Mouse (Mus musculus) CH12.LX (cell line): ENCODE results near the gene Ppp6r1. TPM values are rescaled to one million over a fixed set of nuclear protein-coding genes. Genes with fewer than 3 reads are reported as not detected.

Experiments
- DNase-seq: peaks from one replicate; pipeline ENCODE4 v3.0.0-alpha.2; 2013; ENCODE audit errors: extremely low read depth
- H3K27ac ChIP-seq: 2 replicates; pipeline ENCODE4 v1.5.1; 2012; ENCODE audit warnings: low read depth, mild to moderate bottlenecking, control low read depth, moderate library complexity; ENCODE audit not compliant: insufficient read depth
- H3K27me3 ChIP-seq: replicated peaks from 2 replicates; pipeline ENCODE3; 2012; ENCODE audit warnings: inconsistent platforms
- H3K36me3 ChIP-seq, 2 experiments: replicated peaks in 1 of 2; 2 replicates each; pipeline versions ENCODE3 to v1.6.1; 2012; ENCODE audit warnings: inconsistent platforms in 1 of 2, low read length in 1 of 2, mild to moderate bottlenecking in 1 of 2, mixed read lengths in 1 of 2, moderate library complexity in 1 of 2; ENCODE audit not compliant: control insufficient read depth in 1 of 2, insufficient read depth in 1 of 2
- H3K4me1 ChIP-seq, 2 experiments: 2 replicates each; pipeline ENCODE4 v1.6.1; 2012; ENCODE audit warnings: inconsistent platforms in 1 of 2, moderate library complexity in 1 of 2; ENCODE audit not compliant: insufficient read depth in 2 of 2, control insufficient read depth in 1 of 2
- H3K4me2 ChIP-seq: 2 replicates; pipeline ENCODE4 v1.6.1; 2012; ENCODE audit warnings: low read depth, mild to moderate bottlenecking, control low read depth; ENCODE audit not compliant: poor library complexity, insufficient read depth, severe bottlenecking
- H3K4me3 ChIP-seq, 3 experiments: fragments of 150-350 bp in 1 of 3; sonication (generic) in 1 of 3; replicated peaks in 1 of 3; 2 replicates each; pipeline versions ENCODE3 to v1.5.1; 2011 to 2012; ENCODE audit warnings: low read depth in 2 of 3, low read length in 2 of 3, mild to moderate bottlenecking in 2 of 3, moderate library complexity in 2 of 3, control low read depth in 1 of 3, improper control_type of control experiment in 1 of 3, inconsistent platforms in 1 of 3, mixed read lengths in 1 of 3; ENCODE audit not compliant: poor library complexity in 1 of 3
- H3K79me2 ChIP-seq: replicated peaks from 2 replicates; pipeline ENCODE4 v1.6.1; 2012; ENCODE audit warnings: mild to moderate bottlenecking, moderate library complexity; ENCODE audit not compliant: control insufficient read depth, poor library complexity, insufficient read depth, severe bottlenecking; ENCODE audit errors: extremely low read depth
- H3K9ac ChIP-seq: 2 replicates; pipeline ENCODE4 v1.6.1; 2012; ENCODE audit warnings: low read depth, mild to moderate bottlenecking, control low read depth, moderate library complexity; ENCODE audit not compliant: insufficient read depth
- H3K9me3 ChIP-seq: replicated peaks from 2 replicates; pipeline ENCODE3; 2012; ENCODE audit warnings: low read length, inconsistent platforms, mixed read lengths
- CHD1 ChIP-seq: IDR thresholded peaks from 2 replicates; pipeline ENCODE4 v1.6.1; 2012; ENCODE audit warnings: low read depth, low read length, improper control_type of control experiment, inconsistent platforms
- E2F4 ChIP-seq: IDR thresholded peaks from 2 replicates; pipeline ENCODE4 v1.6.1; 2011; ENCODE audit warnings: low read depth, low read length, improper control_type of control experiment; ENCODE audit not compliant: insufficient replicate concordance
- ELF1 ChIP-seq: IDR thresholded peaks from 2 replicates; pipeline ENCODE4 v1.6.1; 2014; ENCODE audit warnings: low read depth, mild to moderate bottlenecking, inconsistent platforms, low read length, improper control_type of control experiment
- EP300 ChIP-seq: IDR thresholded peaks from 2 replicates; pipeline ENCODE4 v1.6.1; 2011; ENCODE audit warnings: low read length, improper control_type of control experiment
- GABPA ChIP-seq: IDR thresholded peaks from 2 replicates; pipeline ENCODE4 v1.6.1; 2012; ENCODE audit warnings: low read depth, low read length, improper control_type of control experiment, inconsistent platforms; ENCODE audit not compliant: insufficient replicate concordance
- HCFC1 ChIP-seq: IDR thresholded peaks from 2 replicates; pipeline ENCODE4 v1.6.1; 2012; ENCODE audit warnings: low read depth, mild to moderate bottlenecking, inconsistent platforms, low read length, improper control_type of control experiment
- MAX ChIP-seq: IDR thresholded peaks from 2 replicates; pipeline ENCODE4 v1.6.1; 2011; ENCODE audit warnings: low read length, improper control_type of control experiment
- MAZ ChIP-seq: IDR thresholded peaks from 2 replicates; pipeline ENCODE4 v1.6.1; 2012; ENCODE audit warnings: low read depth, mild to moderate bottlenecking, inconsistent platforms, low read length, improper control_type of control experiment, moderate library complexity
- MEF2A ChIP-seq: IDR thresholded peaks from 2 replicates; pipeline ENCODE4 v1.6.1; 2014; ENCODE audit warnings: low read depth, mild to moderate bottlenecking, inconsistent platforms, low read length, improper control_type of control experiment, borderline replicate concordance
- MXI1 ChIP-seq: IDR thresholded peaks from 2 replicates; pipeline ENCODE4 v1.6.1; 2011; ENCODE audit warnings: mild to moderate bottlenecking, low read depth, low read length, improper control_type of control experiment
- NELFE ChIP-seq: IDR thresholded peaks from 2 replicates; pipeline ENCODE4 v1.6.1; 2011; ENCODE audit warnings: low read depth, low read length, improper control_type of control experiment
- NRF1 ChIP-seq: IDR thresholded peaks from 2 replicates; pipeline ENCODE4 v1.6.1; 2014; ENCODE audit warnings: low read depth, mild to moderate bottlenecking, inconsistent platforms, low read length, improper control_type of control experiment, moderate library complexity
- PAX5 ChIP-seq: IDR thresholded peaks from 2 replicates; pipeline ENCODE4 v1.6.1; 2012; ENCODE audit warnings: low read length, inconsistent platforms, mixed read lengths
- RCOR1 ChIP-seq: conservative IDR thresholded peaks from 2 replicates; pipeline ENCODE4 v1.6.1; 2012; ENCODE audit warnings: low read depth, mild to moderate bottlenecking, inconsistent platforms, low read length, improper control_type of control experiment
- TBP ChIP-seq: conservative IDR thresholded peaks from 2 replicates; pipeline ENCODE4 v1.6.1; 2011; ENCODE audit warnings: low read depth, low read length, improper control_type of control experiment
- TCF12 ChIP-seq: IDR thresholded peaks from 2 replicates; pipeline ENCODE4 v1.6.1; 2014; ENCODE audit warnings: low read depth, mild to moderate bottlenecking, inconsistent platforms, low read length, improper control_type of control experiment
- ZKSCAN1 ChIP-seq: IDR thresholded peaks from 2 replicates; pipeline ENCODE4 v1.6.1; 2012; ENCODE audit warnings: low read depth, inconsistent platforms, low read length, improper control_type of control experiment, borderline replicate concordance
- ZMIZ1 ChIP-seq: IDR thresholded peaks from 2 replicates; pipeline ENCODE4 v1.6.1; 2012; ENCODE audit warnings: low read depth, mild to moderate bottlenecking, inconsistent platforms, low read length, improper control_type of control experiment
- ZNF384 ChIP-seq: IDR thresholded peaks from 2 replicates; pipeline ENCODE4 v1.6.1; 2012; ENCODE audit warnings: low read depth, low read length, improper control_type of control experiment, inconsistent platforms
- dilution Hi-C: fragments of 300-500 bp; cut with MboI; formaldehyde crosslinking; loops from 2 replicates; pipeline ENCODE4 v1.14.3; 2020; ENCODE audit warnings: low sequenced_read_pairs; ENCODE audit not compliant: extremely low pct_unique_long_range_greater_than_20kb, extremely low pct_ligation_motif_present
- in situ Hi-C: fragments of 300-500 bp; cut with MboI; formaldehyde crosslinking; loops from 3 replicates; pipeline ENCODE4 v1.14.3; 2019; ENCODE audit warnings: low sequenced_read_pairs, low pct_ligation_motif_present, low pct_unique_long_range_greater_than_20kb, mixed read lengths
- polyA plus RNA-seq: library from polyadenylated mRNA; unstranded; fragments of >175 nt; gene quantifications from 2 replicates; pipeline ENCODE4 v1.2.1, GENCODE M21; 2012; ENCODE audit warnings: low read depth; ENCODE audit not compliant: insufficient read length
- total RNA-seq, 2 experiments: library from RNA; depleted of rRNA; stranded (reverse); fragments of 300-350 nt in 1 of 2; fragments of >200 nt in 1 of 2; gene quantifications; 2 replicates each; pipeline ENCODE4 v1.2.3; 2012 to 2014

The Ppp6r1 gene
- total and polyA plus RNA-seq, 3 experiments: 59.2 to 118 (median 85.6) TPM

DNA sequence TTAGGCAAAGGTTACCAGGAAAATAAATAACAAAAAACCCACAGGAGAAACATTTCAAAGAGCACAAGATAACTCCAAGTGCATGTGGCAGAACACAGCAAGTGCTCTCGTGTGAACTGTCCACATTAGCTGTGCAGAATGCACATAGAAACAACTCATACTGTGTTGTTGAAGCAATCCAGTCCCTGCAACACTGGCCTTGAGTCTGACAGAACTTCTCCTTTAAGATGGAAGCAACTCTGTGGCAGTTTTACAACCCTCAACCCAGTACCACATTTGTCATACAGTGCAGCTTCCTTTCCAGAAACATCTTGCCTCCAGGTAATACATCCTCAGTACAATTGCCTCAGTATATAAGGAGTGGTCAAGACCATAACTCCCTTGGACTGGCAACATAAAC is 2.0 kb downstream of the Ppp6r1 start (continued):
- no peak for TF ChIP-seq TBP

DNA sequence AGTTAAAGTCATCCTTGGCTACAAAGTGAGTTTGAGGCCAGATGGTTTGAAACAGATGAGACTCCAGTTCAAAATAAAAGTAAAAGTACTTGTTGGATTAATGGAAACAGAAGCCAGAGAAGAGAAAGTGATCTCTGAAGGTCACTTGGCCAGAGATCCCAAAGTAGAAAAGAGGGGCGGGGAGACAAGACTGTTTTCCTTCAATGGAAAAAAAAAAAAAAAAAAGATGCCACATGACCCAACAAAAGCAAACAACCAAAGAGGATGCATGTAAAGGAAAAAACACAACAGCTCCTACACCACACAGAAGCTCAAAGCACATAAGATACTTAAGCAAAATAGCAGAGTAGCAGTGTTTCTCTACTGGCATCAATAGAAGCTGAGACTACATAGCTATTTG is 2.9 kb downstream of the Ppp6r1 start:
- H3K4me2 ChIP-seq: peak overlapping the region; percentile 90
- TF ChIP-seq E2F4 (no peak), NRF1 (no peak), TBP (no peak), EP300 (peak; percentile 13; the same call in 1 of the 2 replicates), MAX (no peak), ZNF384 (peak; percentile 86), GABPA (no peak), PAX5 (no peak), NELFE (no peak), MEF2A (no peak), HCFC1 (no peak), ELF1 (no peak), MXI1 (no peak), TCF12 (no peak), ZMIZ1 (no peak)
- TF ChIP-seq, all 38 proteins: peak for 2
- Histone ChIP-seq H3K4me1 (peaks cover 16 to 67% of the 10 kb centered on the region in 2 experiments), H3K79me2 (peaks cover 72% of the 10 kb centered on the region), H3K36me3 (peaks cover 8 to 36% of the 10 kb centered on the region in 2 experiments), H3K4me3 (peak overlapping the region in 1 of 3 experiments; percentile 25), H3K27ac (no peak overlapping the region), H3K9me3 (no peaks in the 10 kb centered on the region), H3K27me3 (no peaks in the 10 kb centered on the region), H3K9ac (0 out of 2 replicates have a peak overlapping the region, but pooled peaks have one; percentile 98)
- dilution Hi-C loops (no loop called here), in situ Hi-C loops (no loop called here)
- no peak for DNase-seq

DNA sequence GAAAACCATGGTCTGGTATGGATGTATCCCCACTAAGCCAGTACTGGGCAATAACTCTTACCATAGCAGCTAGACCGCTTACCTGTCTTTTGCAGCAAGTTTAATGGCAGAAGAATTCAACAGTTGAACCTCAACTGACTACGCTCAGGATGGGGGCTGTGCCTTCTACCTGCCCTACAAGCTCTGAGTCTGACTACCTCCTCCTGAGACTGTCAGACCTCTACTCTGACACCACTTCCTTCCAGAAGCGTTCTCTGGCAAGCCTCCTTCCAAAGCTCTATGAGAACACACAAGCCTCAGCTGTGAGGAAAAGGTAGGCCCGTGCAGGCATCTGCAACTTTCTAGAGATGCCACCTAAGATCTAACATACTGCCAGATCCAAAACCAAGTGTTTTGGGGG is 3.4 kb downstream of the Ppp6r1 start:
- dilution Hi-C loops: no loop called here
- H3K27ac ChIP-seq: peak overlapping the region; percentile 4; the same call in 1 of the 2 replicates
- no peak overlapping the region for H3K9ac ChIP-seq
- H3K4me3 ChIP-seq: no peak overlapping the region
- no peaks in the 10 kb centered on the region for H3K27me3 ChIP-seq
- H3K4me2 ChIP-seq: peak overlapping the region; percentile 90
- H3K9me3 ChIP-seq: no peaks in the 10 kb centered on the region
- H3K79me2 ChIP-seq: peaks cover 72% of the 10 kb centered on the region
- DNase-seq: no peak
- H3K36me3 ChIP-seq: peaks cover 11 to 31% of the 10 kb centered on the region in 2 experiments
- in situ Hi-C loops: no loop called here
- TF ChIP-seq ZKSCAN1 (no peak), NELFE (no peak), EP300 (no peak), RCOR1 (no peak), MAZ (no peak), MXI1 (peak; percentile 40; the same call in 1 of the 2 replicates), CHD1 (no peak)
- H3K4me1 ChIP-seq: peaks cover 19 to 63% of the 10 kb centered on the region in 2 experiments
